Mouse (Mus musculus) liver, embryonic 14.5 days (tissue): ENCODE measurements at regions not wholly inside any gene's neighbourhood (a gene's known extent, or its start where the extent isn't known, plus 50 kb on each side); places are given as distances from the start of the nearest gene placed in this dataset.

ENCODE experiments used
- CTCF ChIP-seq: IDR thresholded peaks from 2 replicates; pipeline ENCODE4 v1.5.1; 2016; ENCODE audit warnings: antibody characterized with exemption, low read depth, control low read depth
- EP300 ChIP-seq: IDR thresholded peaks from 2 replicates; pipeline ENCODE4 v1.6.1; 2016; ENCODE audit warnings: antibody characterized with exemption, low read depth

DNA sequence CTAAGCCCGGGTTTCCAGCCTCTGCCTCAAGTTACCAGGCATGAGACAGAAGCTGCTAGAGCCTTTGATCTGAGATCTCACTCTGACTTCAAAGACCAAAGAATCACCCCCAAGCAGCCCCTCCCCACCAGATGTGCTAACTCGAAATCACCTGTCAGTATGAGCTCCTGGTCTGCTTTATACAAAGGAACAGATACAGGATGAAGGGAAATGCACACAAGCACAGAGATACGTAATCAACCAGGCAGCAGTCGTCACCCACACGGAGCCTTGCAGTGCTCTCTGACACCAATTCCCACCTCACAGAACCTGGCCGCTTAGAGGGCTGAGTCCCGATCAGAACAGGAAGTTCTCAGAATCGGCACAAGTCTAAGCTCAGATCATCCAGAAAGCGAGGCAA, 90.6 kb downstream of the Psmg1 start:
- TF ChIP-seq CTCF (no peak), EP300 (no peak)
